Mouse (Mus musculus) frontal cortex, adult (tissue): ENCODE results near the gene Rbp2.

ENCODE experiments used
- ATAC-seq: cut with Nextera tagmentation; 2 replicates; pipeline ENCODE4 v1.9.2; 2017; ENCODE audit warnings: mild to moderate bottlenecking, moderate library complexity, mixed read lengths; ENCODE audit not compliant: low TSS enrichment

The Rbp2 gene

DNA sequence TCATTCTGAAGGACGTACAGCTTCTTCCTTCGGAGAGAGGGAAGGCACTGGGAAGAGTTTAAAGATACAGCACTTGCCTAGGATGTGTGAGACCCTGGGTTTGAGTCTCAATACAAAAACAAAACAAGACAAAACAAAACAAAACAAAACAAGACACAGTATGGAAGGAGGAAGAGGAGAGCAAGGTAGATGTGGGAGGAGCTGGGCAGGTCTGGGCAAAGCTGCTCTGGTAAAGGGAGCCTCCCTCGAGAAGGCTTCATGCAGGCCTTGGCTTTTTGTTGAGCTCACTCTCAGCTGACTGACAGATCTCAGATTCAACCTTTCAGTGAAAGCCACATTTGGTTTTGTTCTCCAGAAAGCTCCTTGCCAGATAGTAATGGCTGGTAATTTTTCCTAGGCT is at the start of gene Rbp2:
Rbp2 (plus strand) TSS at position 301 of the 400 bp plus-strand sequence.
- ATAC-seq = no peak

DNA sequence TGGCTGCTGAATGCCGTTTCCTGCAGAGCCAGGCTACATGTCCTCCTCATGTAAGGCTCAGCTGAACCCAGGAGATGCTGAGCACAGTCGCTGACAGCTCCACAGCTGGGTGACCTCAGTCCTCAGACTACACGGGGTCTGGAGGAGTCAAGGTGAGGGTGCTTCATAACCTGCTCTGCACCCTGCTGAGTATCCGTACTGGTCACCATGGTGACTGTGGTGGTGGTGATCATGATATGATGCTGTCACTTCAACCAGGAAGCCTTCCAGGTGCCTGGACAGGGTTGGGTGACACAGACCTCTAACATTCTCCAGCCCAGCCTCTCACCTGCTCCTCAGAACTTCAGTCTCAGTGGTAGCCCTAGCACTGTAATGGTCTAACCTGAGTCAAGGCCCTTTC is 48.1 kb upstream of the Rbp2 start:
- ATAC-seq = no peak

DNA sequence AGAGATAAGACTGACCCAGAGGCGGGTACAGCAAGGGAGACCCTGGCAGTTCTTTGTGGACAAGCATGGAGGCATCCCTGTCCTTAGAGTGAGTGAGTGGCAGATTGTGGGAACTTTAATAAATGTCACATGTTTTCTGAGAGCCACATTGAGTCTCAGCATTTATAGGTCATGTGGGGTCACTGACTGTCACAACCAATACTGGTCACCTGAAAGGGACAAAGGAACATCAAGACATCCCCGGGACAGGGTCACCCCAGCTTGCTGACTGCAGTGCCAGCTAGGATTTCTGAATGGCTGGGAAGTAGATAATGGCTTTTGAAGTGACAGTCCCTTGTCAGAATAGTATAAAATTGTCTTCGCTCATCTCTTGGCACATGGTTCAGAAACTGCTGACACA is 46.8 kb upstream of the Rbp2 start:
- no peak for ATAC-seq

DNA sequence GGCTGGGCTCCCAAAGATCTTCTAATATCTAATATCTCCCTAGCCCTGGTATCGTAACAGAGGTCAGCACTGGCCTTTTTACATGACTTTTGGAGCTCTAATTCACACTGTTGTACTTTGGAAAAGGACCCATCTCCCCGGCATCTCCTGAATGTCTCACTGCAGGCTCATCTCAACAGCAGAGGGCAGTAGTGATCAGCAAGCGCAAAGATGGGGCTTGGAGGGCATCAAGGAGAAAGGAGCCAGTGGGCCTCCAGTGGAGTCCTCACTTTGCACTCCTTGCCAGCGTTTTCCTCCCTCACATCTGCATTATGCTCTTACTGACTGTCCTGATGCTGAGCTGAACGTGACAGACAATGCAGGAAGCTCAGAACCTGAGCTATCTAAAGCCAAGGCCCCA is 43.3 kb upstream of the Rbp2 start:
- ATAC-seq = 0 out of 2 replicates have a peak, but pooled peaks have one; percentile 57

DNA sequence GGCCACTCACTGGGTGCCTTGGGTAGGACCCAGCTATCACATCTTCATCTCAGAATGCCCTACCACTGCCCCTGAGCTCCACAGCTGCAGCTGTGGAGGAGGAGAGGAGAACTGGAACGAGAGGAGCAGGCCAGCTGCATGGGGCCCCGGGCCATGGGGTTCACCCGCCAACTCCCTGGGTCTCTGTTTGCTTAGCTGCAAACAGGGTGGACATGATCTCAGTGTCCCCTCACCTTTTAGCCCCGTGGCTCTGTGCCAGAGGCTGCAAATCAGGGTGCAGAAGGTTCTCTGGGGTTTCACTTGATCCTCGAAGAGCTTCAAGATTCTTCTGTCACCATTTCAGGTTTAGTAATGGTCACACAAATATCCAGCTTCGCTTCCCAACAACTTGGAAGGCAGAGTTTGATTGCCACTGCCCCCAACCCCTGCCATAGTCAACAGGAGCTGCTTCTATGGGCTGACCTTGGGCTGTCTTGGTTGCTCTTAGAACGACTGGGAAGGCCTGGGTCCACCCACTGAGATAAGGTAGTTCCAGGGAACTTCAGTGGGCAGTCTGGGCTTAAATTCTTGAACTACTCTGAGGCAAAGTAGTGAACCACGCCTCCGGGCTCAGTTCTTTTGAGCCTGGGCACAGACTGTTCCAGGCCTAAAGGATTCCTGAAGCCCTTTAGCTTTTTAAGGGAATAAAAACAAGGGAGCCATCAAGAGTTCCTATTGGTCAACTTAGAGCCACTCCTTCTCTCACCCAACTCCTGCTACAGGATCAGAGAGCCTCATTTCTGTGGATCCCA is 40.4 kb upstream of the Rbp2 start:
- no peak for ATAC-seq

DNA sequence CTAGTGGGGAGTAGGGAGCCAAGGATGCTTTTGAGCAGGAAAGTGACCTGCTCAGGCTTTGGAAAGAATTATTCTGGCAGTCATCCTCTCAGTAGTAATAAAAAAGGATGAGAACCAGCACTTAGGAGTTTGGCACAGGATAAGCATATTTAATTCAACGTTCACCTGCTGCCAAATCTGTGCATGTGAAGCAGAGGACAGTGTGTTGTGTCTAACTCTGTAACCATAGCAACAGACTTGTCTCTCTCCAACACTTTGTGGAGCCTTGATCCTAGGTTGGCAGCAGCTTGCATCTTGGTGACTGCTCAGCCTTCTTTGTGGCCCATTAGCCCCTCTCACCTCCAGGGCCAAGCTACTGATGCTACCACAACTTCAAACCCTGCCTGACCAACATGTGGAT is 34.9 kb upstream of the Rbp2 start:
- ATAC-seq = peak; percentile 62; the same call in 1 of the 2 replicates

DNA sequence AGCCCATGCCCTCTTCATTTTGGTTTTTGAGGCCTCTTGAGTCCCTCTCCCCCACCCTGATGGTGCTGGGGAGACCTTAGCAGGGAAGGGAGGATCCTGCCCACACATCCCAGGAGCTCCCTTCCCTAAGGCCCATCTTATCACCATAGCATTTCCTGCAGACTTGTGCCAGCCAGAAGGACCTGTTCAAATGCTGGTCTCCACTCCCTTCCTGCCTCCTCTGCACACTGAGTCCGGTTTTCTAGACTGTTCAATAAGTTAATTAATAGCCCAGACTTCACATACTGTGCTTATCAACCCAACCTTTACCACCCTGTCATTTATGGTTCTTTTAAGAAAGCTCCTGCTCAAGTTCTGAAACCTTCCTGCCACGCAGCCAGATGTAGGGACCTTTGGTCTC is 19.2 kb upstream of the Rbp2 start:
- ATAC-seq = no peak

DNA sequence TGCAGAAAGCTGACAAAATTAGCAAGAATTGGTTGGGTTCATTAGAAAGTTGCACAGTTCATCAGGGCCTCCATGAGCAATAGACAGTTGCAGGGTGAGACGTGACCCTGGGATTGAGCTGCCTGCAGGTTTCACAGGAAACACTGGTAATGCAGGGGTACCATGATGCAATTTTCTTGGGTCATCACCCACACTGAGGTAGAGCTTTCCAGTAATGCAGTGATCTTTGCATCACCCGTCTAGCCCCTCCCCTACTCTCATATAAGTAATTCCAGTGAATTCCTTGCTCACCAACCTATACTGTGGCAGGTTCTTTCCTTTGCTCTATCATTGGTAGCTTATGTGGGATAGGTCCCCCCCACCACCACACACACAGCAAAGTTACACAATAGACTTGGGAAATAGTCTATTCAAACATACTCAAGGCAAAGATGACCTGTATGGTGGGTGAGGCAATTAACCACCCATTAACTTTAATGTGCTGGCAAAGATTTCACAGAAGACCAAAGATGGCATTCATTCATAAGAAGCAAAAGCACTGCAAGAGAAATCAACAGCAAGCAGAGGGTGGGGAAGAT is 5.7 kb upstream of the Rbp2 start:
- no peak for ATAC-seq

DNA sequence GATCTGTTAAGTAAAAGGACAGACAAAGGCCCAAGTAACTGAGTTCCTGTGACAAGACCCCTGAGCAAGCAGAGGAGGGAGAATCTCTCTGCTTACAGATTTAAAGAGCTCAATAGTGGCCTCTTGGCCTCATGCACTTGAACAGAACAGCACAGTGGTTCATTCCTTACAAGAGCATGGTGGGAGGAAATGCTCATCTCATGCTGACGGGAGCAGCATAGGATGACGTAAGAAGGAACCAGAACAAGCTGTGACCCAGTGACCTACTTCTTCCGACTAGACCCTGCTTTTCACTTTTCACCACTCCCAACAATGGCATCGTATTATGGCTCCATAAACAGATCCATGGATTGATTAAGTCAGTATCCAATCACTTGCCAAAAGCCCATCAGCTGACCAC is 3.7 kb upstream of the Rbp2 start:
- ATAC-seq = no peak

DNA sequence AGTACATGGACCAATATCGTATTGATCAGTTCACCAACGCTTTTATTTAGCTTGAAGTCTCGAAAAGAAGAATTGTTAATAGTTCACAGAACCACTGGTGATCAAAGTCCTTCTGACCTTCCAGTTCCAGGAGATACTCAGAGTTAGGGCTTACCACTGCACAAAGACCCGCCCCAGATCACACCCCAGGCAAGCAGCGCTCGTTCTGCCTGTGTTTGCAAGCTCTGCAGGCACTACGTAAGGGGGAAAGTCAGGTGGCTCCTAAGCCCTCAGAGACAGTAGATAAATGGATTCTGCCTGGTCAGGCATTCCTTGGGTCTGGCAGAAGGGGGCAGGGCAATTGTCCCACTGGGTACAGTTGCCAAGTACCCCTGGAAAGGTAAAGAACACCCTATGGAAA is 895 bp upstream of the Rbp2 start:
- ATAC-seq = no peak

DNA sequence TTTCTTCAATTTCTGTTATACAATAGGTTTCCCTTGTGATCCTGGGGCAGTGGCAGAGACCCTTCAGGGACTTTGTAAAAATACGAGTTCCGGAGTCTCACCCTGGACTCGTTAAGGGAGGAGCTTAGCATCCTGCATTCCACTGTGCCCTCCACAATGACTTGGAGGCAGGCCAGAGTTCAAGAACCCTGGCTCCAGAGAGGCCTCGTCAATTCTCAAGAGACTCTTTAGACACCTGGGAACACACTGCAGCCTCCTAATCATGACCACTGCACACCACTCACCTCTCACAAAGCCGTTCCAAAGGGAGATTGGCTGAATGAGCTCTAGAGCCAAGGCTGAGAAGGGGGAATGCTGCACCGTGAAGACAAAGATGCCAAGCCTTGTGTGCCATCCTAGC is 1.4 kb downstream of the Rbp2 start:
- ATAC-seq = no peak

DNA sequence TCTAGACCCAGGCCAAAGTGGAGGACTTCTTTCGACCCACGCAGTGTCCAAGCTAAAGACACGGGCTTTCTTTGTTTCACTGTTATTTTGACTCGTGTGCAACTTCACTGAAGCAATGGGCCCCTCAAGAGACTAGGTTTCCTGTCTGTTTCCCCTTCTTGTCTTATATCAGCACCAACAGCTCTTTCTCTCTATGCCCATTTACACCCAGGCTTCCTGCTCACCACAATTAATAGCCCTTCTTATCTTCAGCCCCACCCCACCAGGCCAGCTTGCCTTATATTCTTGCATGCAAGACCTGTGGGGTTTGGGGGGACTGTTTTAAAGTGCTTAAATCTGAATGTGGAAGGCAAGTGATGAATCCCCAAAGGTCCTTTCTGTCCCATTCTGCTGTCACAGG is 3.6 kb downstream of the Rbp2 start:
- no peak for ATAC-seq

DNA sequence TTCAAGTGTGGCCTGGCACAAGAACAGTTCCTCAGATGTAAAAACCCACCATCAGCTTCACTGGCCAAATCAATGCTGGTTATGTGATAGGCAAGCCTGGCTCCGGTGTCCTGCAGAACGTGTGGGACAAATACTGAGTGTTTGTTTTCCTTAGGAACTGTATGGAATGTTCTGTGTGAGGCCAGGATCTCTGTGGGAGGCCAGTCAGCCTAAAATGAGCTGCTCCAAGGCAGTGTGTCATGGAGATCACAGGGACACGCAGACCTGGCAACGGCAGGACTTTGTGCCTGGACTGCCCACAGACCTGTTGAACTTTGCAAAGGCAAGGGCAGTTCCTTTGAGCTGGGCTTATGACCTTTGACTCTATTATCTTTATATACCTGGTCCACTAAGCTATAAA is 4.2 kb downstream of the Rbp2 start:
- no peak for ATAC-seq

DNA sequence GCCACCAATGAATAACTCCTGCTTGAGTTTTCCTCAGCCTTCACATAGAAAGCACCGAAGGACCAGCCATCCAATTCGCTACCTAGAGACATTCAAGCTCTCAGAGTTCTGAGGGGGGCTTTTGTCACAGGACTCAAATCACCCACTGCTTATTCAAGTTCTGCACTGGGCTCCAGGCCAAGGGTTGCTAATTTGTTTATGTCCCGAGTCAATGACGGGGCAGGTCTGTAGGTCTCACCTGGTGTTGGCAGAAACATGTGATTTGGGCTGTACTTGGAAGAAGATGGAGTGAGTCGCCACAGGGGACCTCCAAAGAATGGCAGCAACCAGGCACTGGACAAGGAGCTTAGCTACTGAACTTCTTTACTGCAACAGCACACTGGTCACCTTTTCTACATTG is 5.2 kb downstream of the Rbp2 start:
- no peak for ATAC-seq

DNA sequence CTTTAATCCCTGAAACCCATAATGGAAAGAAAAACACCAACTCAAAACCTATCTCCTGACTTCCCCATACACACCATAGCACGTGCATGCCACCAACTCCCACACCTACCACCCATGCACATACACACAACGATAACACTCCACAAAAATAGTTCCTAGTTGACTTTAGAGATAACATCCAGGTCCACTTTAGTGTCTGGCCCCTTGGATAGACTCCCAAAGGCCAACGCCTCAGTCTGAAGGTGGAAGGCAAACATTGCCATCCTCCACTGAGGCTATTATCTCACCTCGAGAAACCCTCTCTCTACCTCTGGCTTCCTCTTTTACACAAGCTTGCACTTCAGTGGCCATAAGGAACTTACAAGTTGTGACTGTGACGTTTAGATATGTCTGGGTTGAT is 6.3 kb downstream of the Rbp2 start:
- no peak for ATAC-seq

DNA sequence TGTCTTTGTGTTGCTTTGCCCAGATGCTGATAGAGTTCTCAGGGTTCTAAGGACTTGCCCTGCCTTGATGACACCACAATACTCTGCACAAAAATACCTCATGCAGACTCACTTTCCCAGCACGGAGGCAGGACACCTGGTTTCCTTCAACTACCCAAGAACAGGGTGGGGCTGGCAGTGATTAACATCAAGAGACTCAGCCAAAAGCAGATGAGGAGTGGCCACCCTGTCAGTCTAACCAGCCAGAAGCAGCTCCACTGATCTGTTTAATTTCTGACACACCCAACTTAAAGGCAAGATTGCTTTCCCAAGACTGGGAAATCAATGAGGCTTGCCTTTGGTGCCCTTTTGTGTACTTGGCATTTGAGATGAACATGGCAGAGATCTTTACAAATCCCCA is 6.9 kb downstream of the Rbp2 start:
- ATAC-seq = no peak

DNA sequence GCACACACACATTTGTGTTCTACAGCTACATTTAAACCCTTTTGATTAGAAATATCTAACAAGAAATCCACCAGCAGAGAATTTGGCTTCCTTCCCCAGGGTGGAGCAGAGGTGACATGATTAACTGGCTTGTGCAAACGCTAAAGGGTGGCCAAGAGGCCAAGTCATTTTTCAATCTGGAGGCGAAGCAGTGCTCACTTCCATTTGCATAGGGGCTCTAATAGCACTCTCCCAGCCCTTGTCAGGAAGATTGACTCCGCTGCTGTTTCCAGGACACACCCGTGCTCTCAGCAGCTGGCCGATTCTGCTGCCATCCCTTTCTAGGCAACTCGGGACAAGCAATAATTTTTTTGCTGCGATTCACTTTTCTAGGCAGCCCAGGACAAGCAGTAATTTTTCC is 11.2 kb downstream of the Rbp2 start:
- ATAC-seq = no peak

DNA sequence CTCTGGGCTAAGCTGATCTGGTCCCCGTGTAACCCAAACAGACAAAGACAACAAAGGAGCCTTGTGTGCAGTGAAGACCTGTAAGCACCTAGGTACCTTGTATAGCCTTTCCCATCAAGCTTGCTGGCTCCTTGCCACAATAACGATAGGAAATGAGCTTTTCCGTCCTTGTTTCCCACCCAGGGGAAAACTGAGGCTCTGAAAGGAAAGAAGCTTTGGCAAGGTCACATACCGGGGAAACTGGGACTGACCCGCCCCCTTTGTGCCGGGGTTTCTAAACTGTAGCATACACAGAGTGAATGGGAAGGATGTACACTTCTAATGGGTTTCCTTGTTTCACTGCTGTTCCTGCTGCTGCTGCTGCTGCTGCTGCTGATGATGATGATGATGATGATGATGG is 12.1 kb downstream of the Rbp2 start:
- ATAC-seq = no peak

DNA sequence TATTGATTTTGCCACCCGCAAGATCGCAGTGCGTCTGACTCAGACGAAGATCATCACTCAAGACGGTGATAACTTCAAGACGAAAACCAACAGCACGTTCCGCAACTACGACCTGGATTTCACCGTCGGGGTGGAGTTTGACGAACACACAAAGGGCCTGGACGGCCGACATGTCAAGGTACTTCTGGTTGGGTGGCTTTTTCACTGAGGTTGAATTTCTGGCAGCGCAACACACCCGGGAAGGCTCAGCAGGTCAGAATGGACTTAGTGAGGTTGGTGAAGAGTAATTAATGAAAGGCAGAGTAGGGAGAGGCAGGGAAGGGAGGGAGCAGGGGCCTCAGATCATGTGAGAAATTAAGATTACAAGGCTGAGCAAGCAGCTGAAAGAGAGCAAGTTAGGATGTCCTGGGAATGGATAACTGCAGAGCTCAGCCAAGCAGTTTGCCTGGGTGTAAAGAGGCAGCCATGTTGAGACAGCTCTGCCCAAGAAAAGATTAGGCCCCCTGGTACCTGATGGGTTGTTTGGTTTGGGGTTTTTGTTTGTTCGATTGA is 12.9 kb downstream of the Rbp2 start:
- ATAC-seq = no peak

DNA sequence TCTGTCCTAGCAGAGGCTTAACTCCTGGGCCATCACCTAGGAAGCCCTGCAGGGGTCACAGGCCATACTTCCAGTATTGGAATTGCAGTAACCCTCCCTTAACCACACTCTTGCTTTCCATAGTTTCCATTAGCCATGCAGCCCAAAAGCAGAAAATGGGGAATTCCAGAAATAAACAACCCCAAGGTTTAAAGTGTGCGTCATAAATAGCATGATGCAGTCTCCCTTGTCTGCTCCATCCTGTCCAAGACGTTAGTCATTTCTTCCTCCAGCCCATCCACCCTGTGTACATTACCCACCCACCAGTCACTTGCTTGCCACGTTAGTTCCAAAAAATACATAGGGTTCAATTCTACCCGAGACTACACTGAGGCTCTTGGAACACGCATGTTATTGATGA is 13.7 kb downstream of the Rbp2 start:
- no peak for ATAC-seq

DNA sequence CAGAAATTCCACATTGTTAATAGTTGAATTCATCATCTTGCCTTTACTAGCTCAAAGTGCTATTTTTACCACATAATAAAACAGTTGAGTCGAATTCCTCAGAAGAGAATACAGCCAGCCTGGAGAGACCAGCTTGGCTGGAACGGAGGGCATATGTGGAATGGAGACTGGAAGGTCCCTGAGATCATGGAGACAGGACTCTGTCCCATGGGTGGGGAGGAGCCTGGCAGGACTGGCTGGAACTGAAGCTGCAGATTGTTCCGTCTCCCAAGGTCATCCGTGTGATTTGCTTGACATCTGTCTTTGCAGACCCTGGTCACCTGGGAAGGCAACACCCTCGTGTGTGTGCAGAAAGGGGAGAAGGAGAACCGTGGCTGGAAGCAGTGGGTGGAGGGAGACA is 21.6 kb downstream of the Rbp2 start:
- no peak for ATAC-seq

DNA sequence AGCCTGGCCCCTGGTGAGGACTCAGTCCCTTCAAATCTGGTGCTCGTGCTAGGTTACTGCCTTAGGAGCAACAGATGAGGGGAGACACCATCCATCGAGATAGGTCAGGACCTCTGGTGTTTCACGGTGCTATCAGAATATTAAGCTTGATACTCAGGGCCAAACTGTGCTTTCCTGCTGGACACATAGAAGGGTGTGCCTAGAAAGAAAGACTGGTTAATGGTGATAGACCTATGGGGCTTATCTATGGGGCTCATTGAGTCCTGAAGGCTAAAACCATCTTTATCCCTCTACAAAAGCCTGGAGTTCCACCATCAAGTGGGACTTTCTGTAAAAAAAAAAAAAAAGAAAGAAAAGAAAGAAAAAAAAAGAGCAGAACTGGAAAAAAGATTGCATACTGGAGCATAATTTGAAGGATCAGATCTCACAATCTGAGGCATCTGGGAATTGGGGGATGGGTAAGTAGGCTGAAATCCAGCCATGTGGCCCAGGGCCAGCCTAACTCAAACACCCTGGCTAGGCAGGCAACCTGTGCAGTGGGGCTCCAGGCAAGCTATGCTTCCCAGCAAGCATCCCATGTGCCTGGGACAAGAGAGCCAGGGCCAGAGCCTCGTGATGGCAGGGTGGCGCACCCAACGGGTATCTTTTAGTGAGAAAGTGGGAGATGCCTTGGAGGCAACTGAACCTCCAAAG is 24.6 kb downstream of the Rbp2 start:
- ATAC-seq = no peak

DNA sequence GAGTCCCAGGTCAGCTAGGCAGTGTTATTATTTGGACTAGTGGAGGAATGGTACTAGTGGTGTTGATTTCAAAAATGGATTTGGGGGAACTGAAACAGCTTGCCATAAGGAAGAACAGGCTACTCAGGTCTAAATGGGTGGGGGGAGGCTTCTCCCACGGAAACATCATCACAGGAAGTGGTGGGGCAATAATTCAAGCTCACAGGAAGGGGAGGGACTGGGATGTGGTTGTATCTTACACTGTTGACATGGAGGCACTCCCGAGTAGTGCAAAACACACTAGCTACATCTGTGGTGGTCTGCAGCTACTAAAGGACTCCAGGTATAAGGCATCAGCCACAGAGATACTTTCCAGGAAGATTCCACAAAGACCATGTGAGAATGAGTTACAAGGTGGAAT is 38.0 kb downstream of the Rbp2 start:
- no peak for ATAC-seq
